Comparison of ENCODE assay signal across 18 mouse cellular contexts in genomic region chr7:129155577-129155976, GRCm38 (mm10).
"Had no signal": no experiment of that assay in that cellular context is flagged by ENCODE, and none has a peak within 500 bp of the region (broad histone marks: within the 10 kb centered on the region; RNA-seq: fewer than 3 reads in every experiment).

No protein-coding gene starts in this region.

- H3K9me3 ChIP-seq: midbrain, embryonic 10.5 days; midbrain, embryonic 12.5 days; neural tube, embryonic 13.5 days; neural tube, embryonic 15.5 days had no signal

- ATAC-seq: midbrain, embryonic 16.5 days had no signal

- H3K36me3 ChIP-seq: midbrain, embryonic 10.5 days; midbrain, embryonic 12.5 days; neural tube, embryonic 13.5 days; neural tube, embryonic 15.5 days had no signal

- H3K4me1 ChIP-seq: midbrain, embryonic 10.5 days; midbrain, embryonic 12.5 days; neural tube, embryonic 13.5 days; neural tube, embryonic 15.5 days had no signal

- H3K4me3 ChIP-seq: midbrain, embryonic 10.5 days; midbrain, embryonic 12.5 days; myocyte; neural tube, embryonic 13.5 days; neural tube, embryonic 15.5 days had no signal

- DNase-seq: lung, adult 18-20 months; lung, embryonic 14.5 days; lung, postnatal 10 days; lung, postnatal 4 days; midbrain, embryonic 14.5 days; retina, postnatal 1 day; right cerebral cortex, postnatal 14 days; right cerebral cortex, postnatal 4 days; thymus, adult 2 months; thymus, postnatal 25 days; thymus, postnatal 4 days had no signal

- H3K4me2 ChIP-seq: lung, embryonic 14.5 days; midbrain, embryonic 12.5 days; neural tube, embryonic 13.5 days; neural tube, embryonic 15.5 days had no signal

- H3K27ac ChIP-seq: liver, embryonic 14.5 days; midbrain, embryonic 10.5 days; midbrain, embryonic 12.5 days; neural tube, embryonic 13.5 days; neural tube, embryonic 15.5 days had no signal

- H3K9ac ChIP-seq: liver, embryonic 14.5 days; lung, embryonic 14.5 days; midbrain, embryonic 12.5 days; neural tube, embryonic 13.5 days; neural tube, embryonic 15.5 days had no signal

- H3K27me3 ChIP-seq: midbrain, embryonic 12.5 days; neural tube, embryonic 13.5 days; neural tube, embryonic 15.5 days had no signal
